Mouse (Mus musculus) bone marrow, adult 2 months (tissue): ENCODE results near the gene Iqch.

Source experiments
- CTCF ChIP-seq: fragments of 200-500 bp; IDR thresholded peaks from 2 replicates; pipeline ENCODE4 v1.5.1; 2011; ENCODE audit warnings: low read length, control low read depth; ENCODE audit not compliant: control insufficient read depth, insufficient read depth
- POLR2A ChIP-seq: fragments of 200-500 bp; IDR thresholded peaks from 2 replicates; pipeline ENCODE4 v1.6.1; 2011; ENCODE audit warnings: low read depth, mild to moderate bottlenecking, control low read depth, low read length, borderline replicate concordance; ENCODE audit not compliant: control insufficient read depth

GRCm38 (mm10) chr9:63556316-63556715 lies 46.0 kb downstream of the Iqch start:
- TF ChIP-seq CTCF (no peak), POLR2A (no peak)
